Mouse (Mus musculus): ENCODE measurements around the gene Scamp2.

GRCm38 (mm10) chr9:57574397-57574796 is 13.7 kb downstream of the Scamp2 start:
- no peak for TF ChIP-seq CTCF (IDR thresholded peaks at IDR 0.05)
- no peak for TF ChIP-seq EP300 (IDR thresholded peaks at IDR 0.05)

All from lung, postnatal 0 days (tissue).